Mouse (Mus musculus): ENCODE measurements around the gene Aldh3b3. TPM values are rescaled to one million over a fixed set of nuclear protein-coding genes. Genes with fewer than 3 reads are reported as not detected.

The Aldh3b3 gene
- polyA plus RNA-seq, 1 experiment from 2014 or later = not detected

- Histone ChIP-seq H3K27ac (peak overlapping the region; percentile 49), H3K4me2 (no peak overlapping the region; the same call in 1 of the 2 replicates), H3K9ac (no peak overlapping the region), H3K36me3 (peaks cover 5% of the 10 kb centered on the region; the same call in 1 of the 2 replicates), H3K4me1 (peaks cover 28% of the 10 kb centered on the region), H3K27me3 (replicated peaks) (no peaks in the 10 kb centered on the region; the same call in 1 of the 2 replicates), H3K9me3 (replicated peaks) (no peaks in the 10 kb centered on the region), H3K4me3 (no peak overlapping the region)
- peak; percentile 33 for ATAC-seq
- WGBS (ENCODE audit: insufficient replicate concordance) = 32% methylated on average over 8 of the region's 8 CpGs
Observed at GRCm38 (mm10) chr19:3985261-3985681, 26.8 kb downstream of the Aldh3b3 start.

GRCm38 (mm10) chr19:3986334-3986733 lies 27.9 kb downstream of the Aldh3b3 start, which contains the start of gene Acy3:
TSS of gene Acy3 (plus strand) at chr19:3986570.
- Histone ChIP-seq H3K27ac (peak within 1 kb of the TSS; percentile 49), H3K36me3 (peaks cover 5% of the 10 kb centered on the region; the same call in 1 of the 2 replicates), H3K4me1 (peaks cover 27% of the 10 kb centered on the region), H3K27me3 (replicated peaks) (no peaks in the 10 kb centered on the region), H3K9ac (0 out of 2 replicates have a peak within 1 kb of the TSS, but pooled peaks have one; percentile 2), H3K9me3 (replicated peaks) (no peaks in the 10 kb centered on the region), H3K4me2 (peak within 1 kb of the TSS; percentile 21), H3K4me3 (no peak within 1 kb of the TSS)
- ATAC-seq = peak; percentile 62
- 18% methylated on average over 8 of the region's 8 CpGs for WGBS (ENCODE audit: insufficient replicate concordance)

GRCm38 (mm10) chr19:3988066-3988465 lies 29.6 kb downstream of the Aldh3b3 start:
- Histone ChIP-seq H3K9me3 (replicated peaks) (no peaks in the 10 kb centered on the region), H3K4me2 (no peak overlapping the region), H3K9ac (no peak overlapping the region), H3K36me3 (peaks cover 5% of the 10 kb centered on the region; the same call in 1 of the 2 replicates), H3K27ac (no peak overlapping the region), H3K4me1 (peaks cover 33% of the 10 kb centered on the region), H3K4me3 (no peak overlapping the region), H3K27me3 (replicated peaks) (peaks cover 15% of the 10 kb centered on the region)
- WGBS (ENCODE audit: insufficient replicate concordance) = 85% methylated on average over 14 of the region's 14 CpGs
- ATAC-seq = no peak

GRCm38 (mm10) chr19:3988750-3989149 lies 30.3 kb downstream of the Aldh3b3 start:
- Histone ChIP-seq H3K36me3 (peaks cover 5% of the 10 kb centered on the region; the same call in 1 of the 2 replicates), H3K4me1 (peaks cover 33% of the 10 kb centered on the region), H3K4me3 (no peak overlapping the region), H3K4me2 (no peak overlapping the region), H3K9me3 (replicated peaks) (no peaks in the 10 kb centered on the region), H3K27me3 (replicated peaks) (peaks cover 19% of the 10 kb centered on the region), H3K9ac (no peak overlapping the region), H3K27ac (no peak overlapping the region)
- 84% methylated on average over 4 of the region's 4 CpGs for WGBS (ENCODE audit: insufficient replicate concordance)
- ATAC-seq = no peak

GRCm38 (mm10) chr19:3990804-3991203 lies 32.4 kb downstream of the Aldh3b3 start:
- Histone ChIP-seq H3K4me1 (peaks cover 23% of the 10 kb centered on the region), H3K36me3 (peaks cover 5% of the 10 kb centered on the region; the same call in 1 of the 2 replicates), H3K27ac (no peak overlapping the region), H3K27me3 (replicated peaks) (peaks cover 24% of the 10 kb centered on the region), H3K4me3 (no peak overlapping the region), H3K4me2 (no peak overlapping the region), H3K9me3 (replicated peaks) (no peaks in the 10 kb centered on the region), H3K9ac (no peak overlapping the region)
- 55% methylated on average over 6 of the region's 6 CpGs for WGBS (ENCODE audit: insufficient replicate concordance)
- ATAC-seq = no peak

GRCm38 (mm10) chr19:3991562-3991961 lies 33.1 kb downstream of the Aldh3b3 start:
- ATAC-seq = no peak
- WGBS (ENCODE audit: insufficient replicate concordance) = 86% methylated on average over 3 of the region's 3 CpGs

GRCm38 (mm10) chr19:3991966-3992365 lies 33.5 kb downstream of the Aldh3b3 start:
- Histone ChIP-seq H3K9ac (no peak overlapping the region), H3K4me2 (no peak overlapping the region), H3K9me3 (replicated peaks) (no peaks in the 10 kb centered on the region), H3K27me3 (replicated peaks) (peaks cover 28% of the 10 kb centered on the region), H3K36me3 (peaks cover 5% of the 10 kb centered on the region; the same call in 1 of the 2 replicates), H3K27ac (no peak overlapping the region), H3K4me3 (no peak overlapping the region), H3K4me1 (peaks cover 11% of the 10 kb centered on the region)
- no peak for ATAC-seq
- 68% methylated on average over 3 of the region's 3 CpGs for WGBS (ENCODE audit: insufficient replicate concordance)

More at GRCm38 (mm10) chr19:3991562-3991961, 33.1 kb downstream of the Aldh3b3 start:
- Histone ChIP-seq H3K9me3 (replicated peaks) (no peaks in the 10 kb centered on the region), H3K4me2 (no peak overlapping the region), H3K36me3 (peaks cover 5% of the 10 kb centered on the region; the same call in 1 of the 2 replicates), H3K4me3 (no peak overlapping the region), H3K4me1 (peaks cover 15% of the 10 kb centered on the region), H3K27me3 (replicated peaks) (peaks cover 28% of the 10 kb centered on the region), H3K27ac (no peak overlapping the region), H3K9ac (no peak overlapping the region)

- H3K27ac ChIP-seq = no peak within 1 kb of the TSS
- H3K36me3 ChIP-seq = peaks cover 5% of the 10 kb centered on the region; the same call in 1 of the 2 replicates
- no peak within 1 kb of the TSS for H3K4me2 ChIP-seq
- 40% methylated on average over 5 of the region's 5 CpGs for WGBS (ENCODE audit: insufficient replicate concordance)
- peaks cover 28% of the 10 kb centered on the region for H3K27me3 ChIP-seq (replicated peaks)
- H3K9ac ChIP-seq = no peak within 1 kb of the TSS
- H3K9me3 ChIP-seq (replicated peaks) = no peaks in the 10 kb centered on the region
- ATAC-seq = no peak
- H3K4me1 ChIP-seq = 0 out of 2 replicates have a peak, but pooled peaks cover 9% of the 10 kb centered on the region
- H3K4me3 ChIP-seq = no peak within 1 kb of the TSS
Observed at GRCm38 (mm10) chr19:3992416-3992815, 34.0 kb downstream of the Aldh3b3 start, which contains the start of gene Tbx10. TSS of gene Tbx10 (plus strand) at chr19:3992752.

GRCm38 (mm10) chr19:3994932-3995331 lies 36.5 kb downstream of the Aldh3b3 start:
- H3K36me3 ChIP-seq = no peaks in the 10 kb centered on the region
- no peak overlapping the region for H3K4me2 ChIP-seq
- H3K9ac ChIP-seq = no peak overlapping the region
- peaks cover 31% of the 10 kb centered on the region for H3K27me3 ChIP-seq (replicated peaks)
- no peak for ATAC-seq
- WGBS (ENCODE audit: insufficient replicate concordance) = 58% methylated on average over 6 of the region's 6 CpGs
- no peaks in the 10 kb centered on the region for H3K9me3 ChIP-seq (replicated peaks)
- peaks cover 21% of the 10 kb centered on the region for H3K4me1 ChIP-seq
- no peak overlapping the region for H3K4me3 ChIP-seq
- no peak overlapping the region for H3K27ac ChIP-seq

- Histone ChIP-seq H3K9ac (no peak overlapping the region), H3K27me3 (replicated peaks) (peaks cover 31% of the 10 kb centered on the region), H3K4me2 (no peak overlapping the region), H3K9me3 (replicated peaks) (no peaks in the 10 kb centered on the region), H3K4me3 (no peak overlapping the region), H3K4me1 (peaks cover 21% of the 10 kb centered on the region), H3K27ac (no peak overlapping the region), H3K36me3 (no peaks in the 10 kb centered on the region)
- 81% methylated on average over 3 of the region's 3 CpGs for WGBS (ENCODE audit: insufficient replicate concordance)
- no peak for ATAC-seq
Observed at GRCm38 (mm10) chr19:3995505-3995904, 37.1 kb downstream of the Aldh3b3 start.

- 58% methylated on average over 7 of the region's 7 CpGs for WGBS (ENCODE audit: insufficient replicate concordance)
- Histone ChIP-seq H3K36me3 (no peaks in the 10 kb centered on the region), H3K9ac (no peak overlapping the region), H3K4me3 (no peak overlapping the region), H3K4me2 (no peak overlapping the region), H3K4me1 (peaks cover 27% of the 10 kb centered on the region), H3K27me3 (replicated peaks) (peaks cover 31% of the 10 kb centered on the region), H3K27ac (no peak overlapping the region), H3K9me3 (replicated peaks) (no peaks in the 10 kb centered on the region)
- ATAC-seq = no peak
Observed at GRCm38 (mm10) chr19:3996106-3996505, 37.7 kb downstream of the Aldh3b3 start.

GRCm38 (mm10) chr19:3996747-3997146 lies 38.3 kb downstream of the Aldh3b3 start:
- ATAC-seq = no peak
- Histone ChIP-seq H3K36me3 (no peaks in the 10 kb centered on the region), H3K4me1 (peaks cover 34% of the 10 kb centered on the region), H3K9ac (no peak overlapping the region), H3K27me3 (replicated peaks) (peaks cover 28% of the 10 kb centered on the region), H3K4me2 (no peak overlapping the region), H3K4me3 (no peak overlapping the region), H3K27ac (no peak overlapping the region), H3K9me3 (replicated peaks) (no peaks in the 10 kb centered on the region)
- WGBS (ENCODE audit: insufficient replicate concordance) = 71% methylated on average over 8 of the region's 8 CpGs
